Mouse (Mus musculus) v-Abl transformed pro-B cells (cell line): ENCODE measurements around the gene Hibadh.

Experiments
- in situ Hi-C, 2 experiments: fragments of 400-800 bp; cut with MboI; formaldehyde crosslinking; loops; one replicate each; pipeline ENCODE4 v1.15.1; 2025; ENCODE audit not compliant: unreplicated experiment in 2 of 2

Gene Hibadh

GRCm38 (mm10) chr6:52640224-52640712 is at the start of gene Hibadh:
Hibadh (minus strand) TSS chr6:52640389.
- in situ Hi-C loops: loop anchor here (10.0 to 25.0 kb wide), 3 partner anchors 1165 to 1828 kb away; partner anchors contain the start of genes Cbx3 (in 2 of the 2) and Hnrnpa2b1 (in 1 of the 2)

- in situ Hi-C loops: no loop called here
Measured at GRCm38 (mm10) chr6:52686901-52687500, 46.8 kb upstream of the Hibadh start.

DNA sequence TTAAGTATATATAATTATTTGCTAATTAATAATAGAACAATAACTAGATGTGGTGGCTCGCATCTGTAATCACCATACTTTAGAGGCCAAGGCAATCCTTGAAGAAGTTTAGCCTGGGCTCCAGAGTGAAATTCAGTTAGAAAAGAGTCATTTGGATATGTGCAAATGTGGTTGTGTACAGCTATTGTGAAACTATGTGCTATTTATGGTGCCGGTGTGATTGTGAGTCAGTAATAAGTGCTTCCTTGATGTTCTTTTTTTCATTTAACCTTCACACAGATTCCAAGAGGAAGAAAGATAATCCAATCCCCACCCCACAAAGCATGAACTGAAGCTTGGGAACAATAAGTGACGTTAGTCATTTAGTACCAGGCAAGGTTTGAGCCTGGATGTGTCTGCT is 42.4 kb upstream of the Hibadh start:
- in situ Hi-C loops: no loop called here

- in situ Hi-C loops: no loop called here
Measured at GRCm38 (mm10) chr6:52681847-52682485, 41.8 kb upstream of the Hibadh start.

GRCm38 (mm10) chr6:52680458-52681032 is 40.4 kb upstream of the Hibadh start:
- in situ Hi-C loops: no loop called here

DNA sequence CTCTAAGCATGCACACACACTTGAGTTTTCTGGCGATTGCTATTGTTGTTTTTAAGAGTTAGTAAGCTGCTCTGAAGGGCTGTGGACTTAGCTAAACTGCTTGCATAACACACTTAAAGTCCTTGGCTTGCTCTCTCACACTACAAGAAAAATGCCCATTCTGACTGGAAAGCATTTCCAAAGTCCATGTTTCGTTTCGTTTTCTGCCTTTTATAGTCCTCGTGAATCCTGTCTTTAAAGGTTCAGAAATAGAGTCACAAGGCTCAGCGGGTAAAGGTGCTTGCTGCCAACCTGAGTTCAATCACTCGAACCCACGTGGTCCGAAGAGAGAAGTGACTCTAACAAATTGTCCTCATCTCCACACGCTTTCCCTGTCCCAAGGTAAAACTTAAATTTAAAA is 39.4 kb upstream of the Hibadh start:
- in situ Hi-C loops: loop anchor here in 1 of 2 experiments (5.0 kb wide), 1 partner anchor 33 kb away; the partner anchor contains the start of gene Tax1bp1

DNA sequence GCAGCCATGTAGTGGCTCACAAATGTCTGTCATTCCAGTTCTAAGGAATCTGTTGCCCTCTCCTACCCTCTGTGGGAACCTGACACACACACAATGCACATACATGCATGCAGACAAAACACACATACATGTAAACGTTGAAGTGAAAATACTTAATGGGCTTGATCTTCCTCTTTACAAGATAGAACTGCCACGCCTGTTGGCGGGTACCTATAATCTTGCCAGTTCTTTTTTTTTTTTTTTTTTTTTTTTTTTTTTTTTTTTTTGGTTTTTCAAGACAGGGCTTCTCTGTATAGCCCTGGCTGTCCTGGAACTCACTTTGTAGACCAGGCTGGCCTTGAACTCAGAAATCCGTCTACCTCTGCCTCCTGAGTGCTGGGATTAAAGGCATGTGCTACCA is 37.3 kb upstream of the Hibadh start:
- in situ Hi-C loops: loop anchor here in 1 of 2 experiments (5.0 kb wide), 1 partner anchor 35 kb away; the partner anchor contains the start of gene Tax1bp1

GRCm38 (mm10) chr6:52675222-52675921 is 35.2 kb upstream of the Hibadh start:
- in situ Hi-C loops: loop anchor here in 1 of 2 experiments (5.0 kb wide), 1 partner anchor 37 kb away; the partner anchor contains the start of gene Tax1bp1

GRCm38 (mm10) chr6:52674541-52674940 is 34.4 kb upstream of the Hibadh start:
- in situ Hi-C loops: no loop called here

DNA sequence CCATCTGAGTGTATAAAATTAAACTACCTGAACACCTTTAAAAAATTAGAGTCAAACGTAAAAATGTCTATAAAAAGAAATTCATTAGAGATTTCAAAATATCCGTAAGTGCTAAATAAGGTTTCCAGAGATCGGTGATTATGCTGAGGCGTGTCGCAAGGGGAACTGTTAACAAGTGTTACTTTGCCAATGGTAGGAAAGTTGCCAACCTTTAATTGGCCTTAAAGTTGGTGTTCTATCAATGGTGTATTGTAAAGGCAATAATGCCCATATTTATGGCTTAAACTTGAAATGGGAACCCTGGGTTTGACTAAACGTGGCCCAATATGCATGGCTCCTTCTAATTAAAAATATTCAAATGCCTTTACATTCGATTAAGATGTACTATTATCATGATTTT is 33.5 kb upstream of the Hibadh start:
- in situ Hi-C loops: no loop called here

- in situ Hi-C loops: no loop called here
Measured at GRCm38 (mm10) chr6:52672539-52672938, 32.4 kb upstream of the Hibadh start.

DNA sequence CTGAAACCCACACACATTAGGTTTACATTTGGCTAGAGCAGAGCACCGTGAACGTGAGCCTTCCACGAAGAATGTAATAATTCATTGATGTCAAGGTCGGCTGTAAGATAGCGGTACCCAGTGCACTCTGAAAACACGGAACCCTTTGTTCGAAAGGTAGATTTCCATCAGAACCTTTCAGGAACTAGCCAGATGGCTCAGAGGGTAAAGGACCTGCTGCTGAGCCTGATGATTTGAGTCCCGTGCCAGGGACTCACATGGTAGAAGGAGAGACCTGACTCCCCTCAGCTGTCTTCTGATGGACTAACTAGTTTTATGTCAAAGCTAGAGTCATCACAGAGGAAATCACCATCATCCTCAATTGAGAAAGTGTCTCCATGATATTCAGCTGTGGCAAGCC is 31.6 kb upstream of the Hibadh start:
- in situ Hi-C loops: no loop called here

GRCm38 (mm10) chr6:52669878-52670277 is 29.7 kb upstream of the Hibadh start:
- in situ Hi-C loops: loop anchor here (5.0 kb wide), 3 partner anchors 42 to 247 kb away; partner anchors contain the start of gene Tax1bp1 (in 1 of the 2)

DNA sequence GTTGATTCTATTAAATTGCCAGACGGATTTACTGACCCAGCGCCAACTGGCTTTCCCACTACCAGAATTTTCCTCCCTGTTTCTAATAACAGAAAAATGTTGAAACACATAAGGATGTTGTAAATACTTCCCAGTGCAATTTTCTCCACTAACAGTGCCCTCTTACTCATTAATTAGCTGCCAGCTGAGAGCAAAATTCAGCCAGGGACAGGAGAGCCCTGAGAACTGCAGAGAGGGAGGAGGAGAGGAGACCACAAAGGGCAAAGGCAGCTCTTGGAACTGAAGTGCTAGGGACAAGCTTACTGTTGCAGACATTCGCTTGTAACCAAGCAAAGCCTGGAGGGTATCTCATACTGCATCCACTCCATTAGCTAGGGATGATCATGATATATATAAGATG is 27.5 kb upstream of the Hibadh start:
- in situ Hi-C loops: loop anchor here (5.0 kb wide), 3 partner anchors 45 to 250 kb away; partner anchors contain the start of gene Tax1bp1 (in 1 of the 2)

DNA sequence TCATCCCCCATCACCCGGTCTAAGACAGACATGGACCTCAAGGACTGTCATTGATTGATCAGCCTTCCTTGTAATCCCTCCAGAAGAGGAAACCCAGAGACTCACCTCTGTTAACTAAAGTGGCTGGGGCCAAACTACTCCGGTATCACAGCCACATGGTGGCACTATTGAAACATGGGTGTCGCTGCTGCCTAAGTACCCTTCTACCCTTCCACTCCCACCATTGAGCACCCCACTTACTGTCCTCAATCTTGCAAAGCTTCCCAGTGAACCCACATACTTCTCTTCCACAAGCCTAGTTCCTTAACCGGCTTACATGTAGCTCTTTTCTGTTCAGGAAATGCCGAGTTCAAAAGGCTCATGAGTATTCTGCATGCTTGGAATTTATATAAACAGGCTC is 22.8 kb upstream of the Hibadh start:
- in situ Hi-C loops: loop anchor here in 1 of 2 experiments (5.0 kb wide), 1 partner anchor 174 kb away; no protein-coding TSS in a partner anchor

GRCm38 (mm10) chr6:52655266-52655665 is 15.1 kb upstream of the Hibadh start:
- in situ Hi-C loops: no loop called here

GRCm38 (mm10) chr6:52648806-52649205 is 8.6 kb upstream of the Hibadh start:
- in situ Hi-C loops: loop anchor here (10.0 to 25.0 kb wide), 3 partner anchors 1174 to 1837 kb away; partner anchors contain the start of genes Cbx3 (in 2 of the 2) and Hnrnpa2b1 (in 1 of the 2)

DNA sequence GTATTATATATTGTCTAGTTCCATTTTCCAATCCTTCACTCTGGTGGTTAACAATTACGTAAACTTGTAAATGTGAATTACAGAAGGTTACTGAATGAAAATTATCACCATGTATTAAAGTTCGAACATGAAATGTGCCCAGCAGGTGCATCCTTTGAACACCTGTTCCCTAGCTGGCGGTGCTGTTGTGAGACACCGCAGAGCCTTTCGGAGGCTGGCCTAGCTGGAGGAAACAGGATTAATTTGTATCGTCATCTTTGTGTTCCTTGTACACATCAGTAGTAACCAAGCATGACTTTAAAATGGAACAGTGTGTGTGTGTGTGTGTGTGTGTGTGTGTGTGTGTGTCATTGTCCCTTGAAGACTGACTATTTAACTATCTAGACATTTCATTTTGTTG is 7.8 kb upstream of the Hibadh start:
- in situ Hi-C loops: loop anchor here (10.0 to 25.0 kb wide), 3 partner anchors 1173 to 1836 kb away; partner anchors contain the start of genes Cbx3 (in 2 of the 2) and Hnrnpa2b1 (in 1 of the 2)

- in situ Hi-C loops: loop anchor here (10.0 to 25.0 kb wide), 3 partner anchors 1171 to 1834 kb away; partner anchors contain the start of genes Cbx3 (in 2 of the 2) and Hnrnpa2b1 (in 1 of the 2)
Measured at GRCm38 (mm10) chr6:52645926-52646325, 5.7 kb upstream of the Hibadh start.

DNA sequence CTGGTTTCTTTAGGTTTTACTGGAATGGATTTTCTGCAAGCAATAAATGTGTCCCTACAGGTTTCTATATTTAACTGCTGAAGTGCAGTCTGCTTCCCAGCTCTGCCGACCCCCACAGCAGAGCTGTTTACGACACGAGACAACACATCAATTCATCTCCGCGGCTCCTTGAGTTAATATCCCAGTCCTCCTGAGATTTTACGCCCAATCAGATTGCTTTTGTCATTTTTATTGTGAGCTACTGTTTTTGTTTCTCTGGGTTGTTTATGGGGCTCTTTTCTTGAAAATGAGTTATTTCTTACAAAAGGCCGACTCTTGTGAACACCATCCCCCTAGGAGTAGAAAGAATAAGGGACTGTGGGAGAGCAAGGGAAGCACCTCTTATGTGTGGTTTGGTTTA is 2.0 kb upstream of the Hibadh start:
- in situ Hi-C loops: loop anchor here (10.0 to 25.0 kb wide), 3 partner anchors 1167 to 1830 kb away; partner anchors contain the start of genes Cbx3 (in 2 of the 2) and Hnrnpa2b1 (in 1 of the 2)
